Mouse (Mus musculus) liver (tissue): ENCODE results near the gene Cnih3.
A peak's percentile ranks its signal among the peaks of the same experiment; 100 is the strongest.

ENCODE experiments used
- DNase-seq: peaks from one replicate; pipeline ENCODE4 v3.0.0-alpha.2; 2020; ENCODE audit warnings: mixed read lengths

Cnih3 gene

GRCm38 (mm10) chr1:181408086-181408975 lies 55.9 kb downstream of the Cnih3 start:
- DNase-seq, result no peak

- DNase-seq, result no peak
These were observed 57.3 kb downstream of the Cnih3 start for GRCm38 (mm10) chr1:181409693-181410092.

- no peak for DNase-seq
These were observed 58.3 kb downstream of the Cnih3 start for GRCm38 (mm10) chr1:181410647-181411254.

- DNase-seq, result no peak
These were observed 62.6 kb downstream of the Cnih3 start for GRCm38 (mm10) chr1:181414985-181415384.

- DNase-seq, result no peak
These were observed 64.4 kb downstream of the Cnih3 start for GRCm38 (mm10) chr1:181416841-181417240.

- DNase-seq, result peak; percentile 23
These were observed 65.6 kb downstream of the Cnih3 start for GRCm38 (mm10) chr1:181417937-181418523.

GRCm38 (mm10) chr1:181420080-181420536 lies 67.7 kb downstream of the Cnih3 start:
- DNase-seq, result no peak

- DNase-seq, result no peak
These were observed 70.4 kb downstream of the Cnih3 start for GRCm38 (mm10) chr1:181422796-181423195.

GRCm38 (mm10) chr1:181424922-181425321 lies 72.5 kb downstream of the Cnih3 start:
- DNase-seq, result no peak

- no peak for DNase-seq
These were observed 73.0 kb downstream of the Cnih3 start for GRCm38 (mm10) chr1:181425388-181425787.

- DNase-seq, result no peak
These were observed 74.0 kb downstream of the Cnih3 start for GRCm38 (mm10) chr1:181426406-181426805.

- DNase-seq, result no peak
These were observed 80.8 kb downstream of the Cnih3 start for GRCm38 (mm10) chr1:181433263-181433662.

GRCm38 (mm10) chr1:181435414-181435813 lies 83.0 kb downstream of the Cnih3 start:
- no peak for DNase-seq

- no peak for DNase-seq
These were observed 88.7 kb downstream of the Cnih3 start for GRCm38 (mm10) chr1:181440982-181441603.

GRCm38 (mm10) chr1:181441654-181442241 lies 89.3 kb downstream of the Cnih3 start:
- DNase-seq, result no peak

- no peak for DNase-seq
These were observed 92.6 kb downstream of the Cnih3 start for GRCm38 (mm10) chr1:181445041-181445440.

- DNase-seq, result no peak
These were observed 93.3 kb downstream of the Cnih3 start for GRCm38 (mm10) chr1:181445630-181446257.

- DNase-seq, result no peak
These were observed 94.2 kb downstream of the Cnih3 start for GRCm38 (mm10) chr1:181446591-181447114.

- no peak for DNase-seq
These were observed 95.1 kb downstream of the Cnih3 start for GRCm38 (mm10) chr1:181447576-181447975.

GRCm38 (mm10) chr1:181448041-181448440 lies 95.6 kb downstream of the Cnih3 start:
- DNase-seq, result no peak

- no peak for DNase-seq
These were observed 100.7 kb downstream of the Cnih3 start for GRCm38 (mm10) chr1:181453106-181453505.

- DNase-seq, result no peak
These were observed 104.5 kb downstream of the Cnih3 start for GRCm38 (mm10) chr1:181456911-181457310.
